Comparison of ENCODE assay signal across 10 mouse cellular contexts in genomic region chr9:44029580-44030236, GRCm38 (mm10). TPM values are rescaled to one million over a fixed set of nuclear protein-coding genes. Genes with fewer than 3 reads are reported as not detected.
DNase-seq lines count a peak whose midpoint lies in the region; ATAC-seq and TF ChIP-seq lines count a peak whose summit lies in the region.
"Had no signal": no experiment of that assay in that cellular context is flagged by ENCODE, and none has a peak within 500 bp of the region (broad histone marks: within the 10 kb centered on the region; RNA-seq: fewer than 3 reads in every experiment).

No protein-coding gene starts in this region.

- no peak for TF ChIP-seq CTCF in heart, postnatal 0 days (IDR thresholded peaks at IDR 0.05; ENCODE audit: low read depth)
- TF ChIP-seq CTCF in stomach, postnatal 0 days (IDR thresholded peaks at IDR 0.05; ENCODE audit: low read depth), result no peak

- H3K4me2 ChIP-seq in heart, postnatal 0 days (ENCODE audit: low read depth, low read length), result no peak overlapping the region
- H3K4me2 ChIP-seq in stomach, postnatal 0 days (replicated peaks; ENCODE audit: low read depth), result no peak overlapping the region
- H3K4me2 ChIP-seq: liver, embryonic 11.5 days had no signal

- H3K36me3 ChIP-seq in heart, postnatal 0 days (replicated peaks; ENCODE audit: control insufficient read depth, insufficient read depth, low read length), result no peaks in the 10 kb centered on the region
- H3K36me3 ChIP-seq in stomach, postnatal 0 days (ENCODE audit: control insufficient read depth, insufficient read depth, low read length), result no peaks in the 10 kb centered on the region

- no peaks in the 10 kb centered on the region; the same call in 1 of the 2 replicates for H3K9me3 ChIP-seq in heart, postnatal 0 days (replicated peaks; ENCODE audit: control insufficient read depth, low read length)
- H3K9me3 ChIP-seq in stomach, postnatal 0 days (ENCODE audit: control insufficient read depth, low read length), result no peaks in the 10 kb centered on the region

- H3K4me3 ChIP-seq in heart, postnatal 0 days (ENCODE audit: low read depth, low read length), result no peak overlapping the region
- H3K4me3 ChIP-seq in stomach, postnatal 0 days (ENCODE audit: low read depth, low read length), result no peak overlapping the region

- H3K4me1 ChIP-seq in heart, postnatal 0 days (ENCODE audit: control insufficient read depth, insufficient read depth), result no peaks in the 10 kb centered on the region
- no peaks in the 10 kb centered on the region for H3K4me1 ChIP-seq in stomach, postnatal 0 days (replicated peaks; ENCODE audit: control insufficient read depth, insufficient read depth)

- 44% methylated on average over 5 of the region's 5 CpGs for WGBS in heart, postnatal 0 days
- WGBS in stomach, postnatal 0 days, result 33% methylated on average over 5 of the region's 5 CpGs

- DNase-seq in heart, postnatal 0 days (ENCODE audit: low spot score), result peak; percentile 66
- DNase-seq in heart, adult 18-20 months, result no peak
- peak; percentile 21 for DNase-seq in 3T3-L1 (ENCODE audit: low read depth, low spot score)
- DNase-seq in CD4-positive, CD25-positive, alpha-beta regulatory T cell, adult 2 months (ENCODE audit: low read depth, low spot score), result peak; percentile 66
- peak; percentile 33 for DNase-seq in kidney, postnatal 10 days
- DNase-seq in stomach, postnatal 0 days (ENCODE audit: low spot score), result no peak
- DNase-seq: cerebellum, adult 11-12 months; right cerebral cortex, postnatal 14 days had no signal

- TF ChIP-seq EP300 in heart, postnatal 0 days (IDR thresholded peaks at IDR 0.05; ENCODE audit: low read depth), result no peak
- TF ChIP-seq EP300 in stomach, postnatal 0 days (optimal IDR thresholded peaks at IDR 0.05), result no peak

- ATAC-seq in heart, postnatal 0 days (ENCODE audit: insufficient read depth, low read depth), result peak; percentile 68
- ATAC-seq in stomach, postnatal 0 days (ENCODE audit: low FRiP score, low TSS enrichment), result no peak
- no peak for ATAC-seq in megakaryocyte progenitor cell, adult 5-6 weeks (replicated peaks; ENCODE audit: poor library complexity)

- no peaks in the 10 kb centered on the region for H3K27me3 ChIP-seq in heart, postnatal 0 days (ENCODE audit: control insufficient read depth, insufficient read depth, low read length)
- no peaks in the 10 kb centered on the region for H3K27me3 ChIP-seq in stomach, postnatal 0 days (ENCODE audit: control insufficient read depth, insufficient read depth, low read length)

- no peak overlapping the region for H3K9ac ChIP-seq in heart, postnatal 0 days (replicated peaks; ENCODE audit: low read depth, low read length)
- H3K9ac ChIP-seq in stomach, postnatal 0 days (ENCODE audit: low read length), result no peak overlapping the region

- peak overlapping the region; percentile 38 for H3K27ac ChIP-seq in heart, postnatal 0 days (ENCODE audit: low read depth)
- no peak overlapping the region for H3K27ac ChIP-seq in stomach, postnatal 0 days (replicated peaks)

RNA-seq across cellular contexts. Expression of gene Thy1, which starts 13.5 kb away (rescaled TPM):
- total RNA-seq in heart, postnatal 0 days (2014; rRNA removed; ENCODE audit: low replicate concordance), result 6.3 and 12.5 TPM in 2 replicates
- 3.6 and 4.4 TPM in 2 replicates for polyA plus RNA-seq in heart, postnatal 0 days (2015; fragmentation: Nextera tagmentation; extraction: Ambion mirVana)
- total RNA-seq in heart, adult 18-20 months (2021), result 10 to 100 TPM; 10.5 to 16.5 TPM
- 4.2 and 4.5 TPM in 2 replicates for polyA plus RNA-seq in stomach, postnatal 0 days (2015; fragmentation: Nextera tagmentation; extraction: Ambion mirVana)
- total RNA-seq in megakaryocyte progenitor cell, adult 5-6 weeks (2015), result 0.32 and 1.1 TPM in 2 replicates
- total RNA-seq in megakaryocyte progenitor cell, adult 5-6 weeks (2017), result 0.21 and 1.2 TPM in 2 replicates

RNA-seq across cellular contexts. Expression of gene Usp2, which starts 37.1 kb away (rescaled TPM):
- total RNA-seq in heart, postnatal 0 days (2014; rRNA removed; ENCODE audit: low replicate concordance), result 44.9 and 48.6 TPM in 2 replicates
- polyA plus RNA-seq in heart, postnatal 0 days (2015; fragmentation: Nextera tagmentation; extraction: Ambion mirVana), result 114 and 121 TPM in 2 replicates
- 10 to 100 TPM; 89.8 to 95.9 TPM for total RNA-seq in heart, adult 18-20 months (2021)
- 11.6 and 20.2 TPM in 2 replicates for polyA plus RNA-seq in stomach, postnatal 0 days (2015; fragmentation: Nextera tagmentation; extraction: Ambion mirVana)
- 5.5 and 16.4 TPM in 2 replicates for total RNA-seq in megakaryocyte progenitor cell, adult 5-6 weeks (2015)
- 2.5 and 5.3 TPM in 2 replicates for total RNA-seq in megakaryocyte progenitor cell, adult 5-6 weeks (2017)

Comparison
In these comparisons a context has a peak if more than half of its experiments do, and no peak if none do; other contexts are left out.
1. DNase-seq: peak in heart, postnatal 0 days (single experiment), 3T3-L1 (single experiment), CD4-positive, CD25-positive, alpha-beta regulatory T cell, adult 2 months (single experiment) and kidney, postnatal 10 days (single experiment); none in heart, adult 18-20 months (0 of 2) and stomach, postnatal 0 days (single experiment).